Mouse (Mus musculus) midbrain, embryonic 10.5 days (tissue): ENCODE data around the gene Ppp1r21. TPM values are rescaled to one million over a fixed set of nuclear protein-coding genes. Genes with fewer than 3 reads are reported as not detected.
A peak's percentile ranks its signal among the peaks of the same experiment; 100 is the strongest.

Experiments
- DNase-seq: peaks from one replicate; pipeline ENCODE4 v3.0.0-alpha.2; 2017; ENCODE audit warnings: low spot score
- H3K27ac ChIP-seq: fragments of 300-500 bp; sonication (generic); replicated peaks from 2 replicates; pipeline ENCODE4 v1.5.1; 2016; ENCODE audit warnings: mild to moderate bottlenecking
- H3K27me3 ChIP-seq: fragments of 300-500 bp; sonication (generic); 2 replicates; pipeline ENCODE4 v1.6.1; 2016; ENCODE audit warnings: low read depth, mild to moderate bottlenecking; ENCODE audit not compliant: poor library complexity, severe bottlenecking
- H3K36me3 ChIP-seq: fragments of 300-500 bp; sonication (generic); 2 replicates; pipeline ENCODE4 v1.6.1; 2016; ENCODE audit warnings: mild to moderate bottlenecking, moderate library complexity
- H3K4me1 ChIP-seq: fragments of 300-500 bp; sonication (generic); 2 replicates; pipeline ENCODE4 v1.6.1; 2016
- H3K4me3 ChIP-seq: fragments of 300-500 bp; sonication (generic); 2 replicates; pipeline ENCODE4 v1.5.1; 2016; ENCODE audit warnings: mild to moderate bottlenecking, moderate library complexity
- H3K9me3 ChIP-seq: fragments of 300-500 bp; sonication (generic); replicated peaks from 2 replicates; pipeline ENCODE4 v1.6.1; 2016; ENCODE audit warnings: mild to moderate bottlenecking
- WGBS: fragments of 180-500 bp; shearing (Covaris S2); methylation state at CpG from one replicate; pipeline ENCODE4 v1.1.7; 2016; 5-methylcytosine and 5-hydroxymethylcytosine counted together
- polyA plus RNA-seq: library from polyadenylated mRNA; unstranded; fragments of >200 nt; fragmentation: Nextera tagmentation; extraction: Ambion mirVana; gene quantifications from 2 replicates; pipeline ENCODE4 v1.2.1, GENCODE M21; 2016

Ppp1r21 gene
- polyA plus RNA-seq, 1 experiment from 2014 or later: 17.8 TPM

DNA sequence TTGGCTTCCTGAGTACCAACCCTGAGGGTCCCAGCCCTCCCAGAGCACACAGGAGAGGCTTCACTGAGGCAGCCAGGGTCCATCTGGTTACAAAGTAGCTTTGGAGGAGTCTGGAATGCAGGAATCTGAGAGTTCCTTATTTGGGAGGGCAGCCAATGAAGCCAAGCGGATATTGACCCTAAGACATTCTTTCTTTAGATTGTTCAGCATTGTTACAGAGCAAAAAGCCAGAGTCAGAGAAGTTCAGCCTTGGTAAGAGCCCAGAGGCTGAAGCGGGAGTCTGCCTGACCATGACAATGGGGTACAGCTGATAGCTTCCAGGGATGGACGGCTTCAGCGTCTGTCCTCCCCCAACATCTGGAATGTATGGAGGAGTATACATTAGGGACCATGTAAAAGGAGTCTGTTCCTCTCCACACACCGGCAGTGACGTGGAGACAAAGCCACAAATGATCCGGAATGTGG, 96.5 kb downstream of the Ppp1r21 start:
- H3K36me3 ChIP-seq: 0 out of 2 replicates have a peak, but pooled peaks cover 3% of the 10 kb centered on the region
- peak; percentile 20 for DNase-seq
- H3K9me3 ChIP-seq: no peaks in the 10 kb centered on the region
- H3K4me1 ChIP-seq: peaks cover 49% of the 10 kb centered on the region
- H3K27me3 ChIP-seq: no peaks in the 10 kb centered on the region
- WGBS: 43% methylated on average over 7 of the region's 7 CpGs
- peak overlapping the region; percentile 64 for H3K27ac ChIP-seq
- H3K4me3 ChIP-seq: no peak overlapping the region

DNA sequence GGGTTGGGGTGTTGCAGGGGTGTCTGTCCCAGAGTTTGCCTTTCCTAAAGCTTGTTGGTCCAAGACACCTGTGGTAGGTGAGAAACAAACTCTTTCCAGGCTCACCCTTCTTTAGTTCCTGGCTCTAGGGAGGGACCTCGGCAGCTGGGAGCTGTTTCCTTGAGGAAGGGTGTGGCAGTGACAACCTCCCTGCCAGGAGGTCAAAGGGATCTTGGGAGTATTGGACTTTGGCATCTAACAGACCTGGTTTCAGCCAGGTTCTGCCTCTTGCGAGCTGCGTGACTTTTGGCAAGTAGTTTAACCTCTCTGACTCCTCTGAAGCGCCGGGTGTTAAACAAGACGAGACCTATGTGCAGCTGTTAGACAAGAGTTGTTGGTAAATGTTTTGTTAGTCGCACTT, 97.2 kb downstream of the Ppp1r21 start:
- Histone ChIP-seq H3K27me3 (no peaks in the 10 kb centered on the region), H3K4me1 (peaks cover 57% of the 10 kb centered on the region), H3K27ac (peak overlapping the region; percentile 64; the same call in 1 of the 2 replicates), H3K4me3 (no peak overlapping the region), H3K9me3 (no peaks in the 10 kb centered on the region), H3K36me3 (0 out of 2 replicates have a peak, but pooled peaks cover 2% of the 10 kb centered on the region)
- no peak for DNase-seq
- WGBS: 84% methylated on average over 7 of the region's 7 CpGs

DNA sequence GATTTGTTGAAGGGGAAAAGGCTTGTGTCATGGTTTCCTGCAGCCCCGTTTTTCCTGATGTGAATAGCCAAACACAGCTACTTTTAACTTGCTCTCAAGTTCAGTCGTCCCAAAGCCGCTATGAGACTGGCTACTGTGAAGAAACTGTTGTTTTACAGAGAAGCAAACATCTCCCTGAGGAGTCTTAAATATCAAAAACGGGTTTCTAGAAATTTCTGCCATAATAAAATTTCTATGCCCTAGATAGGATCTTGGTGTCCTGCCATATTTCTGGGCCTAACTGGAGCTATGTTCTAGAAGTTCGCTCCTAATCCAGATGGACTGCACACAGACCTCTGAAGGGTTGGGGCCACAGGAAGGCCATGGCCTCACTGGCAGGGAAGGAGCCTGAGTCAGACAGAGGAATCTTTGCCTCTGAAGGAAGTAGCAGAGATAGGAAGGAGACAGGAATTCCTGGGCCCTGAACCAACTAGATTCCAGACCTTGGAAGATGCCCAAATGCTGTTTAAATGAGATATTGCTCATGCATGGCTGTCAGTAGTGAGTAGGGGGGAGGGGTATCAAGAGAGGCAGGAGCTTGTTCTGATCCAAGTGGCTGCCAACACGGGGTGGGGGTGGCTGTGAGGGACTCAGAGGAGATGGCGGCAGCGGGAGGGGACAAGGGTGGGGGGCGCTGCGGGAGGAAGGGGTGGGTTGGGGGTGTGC, 98.9 kb downstream of the Ppp1r21 start:
- H3K4me3 ChIP-seq: no peak overlapping the region
- no peaks in the 10 kb centered on the region for H3K27me3 ChIP-seq
- 0 out of 2 replicates have a peak, but pooled peaks cover under 1% of the 10 kb centered on the region for H3K36me3 ChIP-seq
- no peaks in the 10 kb centered on the region for H3K9me3 ChIP-seq
- peaks cover 60% of the 10 kb centered on the region for H3K4me1 ChIP-seq
- DNase-seq: no peak
- peak overlapping the region; percentile 88 for H3K27ac ChIP-seq
- 54% methylated on average over 10 of the region's 10 CpGs for WGBS

DNA sequence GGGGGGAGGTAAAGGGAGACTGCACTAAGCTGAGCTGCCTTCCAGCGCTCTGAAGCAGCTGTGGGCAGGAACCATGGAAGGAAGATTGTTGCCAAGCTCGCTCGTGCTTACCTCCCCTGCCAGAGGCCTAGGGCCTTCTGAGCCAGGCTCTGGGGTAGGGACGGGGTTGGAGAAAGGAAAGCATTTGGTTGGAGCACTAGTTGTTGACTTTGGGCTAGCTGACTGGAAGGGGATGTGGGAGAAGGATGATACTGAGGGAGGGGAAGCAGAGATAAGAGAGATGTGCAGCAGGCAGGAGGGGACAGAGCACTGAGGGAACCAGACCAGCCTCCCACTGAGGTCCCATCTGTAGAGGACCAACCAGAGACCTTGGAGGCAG, 99.5 kb downstream of the Ppp1r21 start:
- H3K27ac ChIP-seq: peak overlapping the region; percentile 88
- no peak for DNase-seq
- WGBS: 28% methylated on average over 4 of the region's 4 CpGs
- H3K9me3 ChIP-seq: no peaks in the 10 kb centered on the region
- no peaks in the 10 kb centered on the region for H3K36me3 ChIP-seq
- H3K27me3 ChIP-seq: no peaks in the 10 kb centered on the region
- no peak overlapping the region for H3K4me3 ChIP-seq
- H3K4me1 ChIP-seq: peaks cover 60% of the 10 kb centered on the region

DNA sequence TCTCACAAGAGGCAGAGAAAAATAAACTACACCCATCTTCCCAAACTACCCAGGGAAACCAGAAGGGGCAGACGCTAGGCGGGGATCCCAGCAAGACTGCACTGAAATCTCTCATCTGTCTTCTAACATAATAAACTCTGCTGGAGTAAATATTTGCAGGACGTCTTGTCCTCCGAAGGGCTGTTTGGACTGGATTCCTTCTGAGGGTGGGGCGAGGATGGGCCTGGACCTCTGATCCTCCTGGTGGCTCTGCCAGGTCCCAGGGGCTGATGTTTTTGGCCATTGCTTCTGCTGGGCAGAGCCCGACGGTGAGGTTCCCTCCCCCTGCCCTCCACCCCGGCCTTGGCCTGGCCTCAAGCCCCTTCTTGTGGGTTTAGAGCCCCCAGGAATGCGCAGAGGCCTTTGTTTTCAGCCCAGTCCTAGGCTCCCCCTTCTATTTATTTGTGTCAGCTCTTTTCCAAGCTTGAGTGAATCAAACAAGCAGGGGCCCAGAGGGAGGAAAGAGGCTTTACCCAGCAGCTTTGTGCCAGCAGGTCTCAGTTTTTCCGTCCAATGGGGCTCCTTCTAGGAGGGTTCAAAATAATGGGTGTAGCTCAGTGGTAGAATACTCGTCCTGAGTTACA, 100.1 kb downstream of the Ppp1r21 start:
- Histone ChIP-seq H3K27ac (peak overlapping the region; percentile 88), H3K9me3 (no peaks in the 10 kb centered on the region), H3K4me1 (peaks cover 62% of the 10 kb centered on the region), H3K27me3 (no peaks in the 10 kb centered on the region), H3K4me3 (0 out of 2 replicates have a peak overlapping the region, but pooled peaks have one; percentile 16), H3K36me3 (no peaks in the 10 kb centered on the region)
- 9% methylated on average over 11 of the region's 11 CpGs for WGBS
- peak; percentile 56 for DNase-seq

DNA sequence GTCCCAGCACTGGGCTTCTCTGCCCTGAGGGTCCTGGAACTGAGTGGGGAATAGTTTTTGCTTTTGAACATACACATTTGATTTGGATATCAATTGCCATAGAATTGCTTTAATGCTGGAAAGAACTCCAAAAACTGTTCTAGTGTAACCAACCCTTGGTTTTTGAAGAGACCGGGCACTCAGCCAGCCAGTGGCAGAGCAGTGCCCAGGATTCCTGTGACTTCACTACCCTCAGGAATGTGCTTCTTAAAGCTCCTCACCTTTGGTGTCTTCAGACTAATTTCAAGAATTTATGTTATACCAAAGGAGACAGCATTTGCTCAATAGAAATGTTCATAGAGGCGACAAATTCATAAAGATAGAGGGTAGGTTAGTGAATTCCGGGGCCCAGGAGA, 100.6 kb downstream of the Ppp1r21 start:
- no peak for DNase-seq
- 70% methylated on average over 3 of the region's 3 CpGs for WGBS
- Histone ChIP-seq H3K27ac (peak overlapping the region; percentile 88), H3K4me3 (no peak overlapping the region), H3K27me3 (no peaks in the 10 kb centered on the region), H3K36me3 (peaks cover 5% of the 10 kb centered on the region; the same call in 1 of the 2 replicates), H3K4me1 (peaks cover 63% of the 10 kb centered on the region), H3K9me3 (no peaks in the 10 kb centered on the region)

DNA sequence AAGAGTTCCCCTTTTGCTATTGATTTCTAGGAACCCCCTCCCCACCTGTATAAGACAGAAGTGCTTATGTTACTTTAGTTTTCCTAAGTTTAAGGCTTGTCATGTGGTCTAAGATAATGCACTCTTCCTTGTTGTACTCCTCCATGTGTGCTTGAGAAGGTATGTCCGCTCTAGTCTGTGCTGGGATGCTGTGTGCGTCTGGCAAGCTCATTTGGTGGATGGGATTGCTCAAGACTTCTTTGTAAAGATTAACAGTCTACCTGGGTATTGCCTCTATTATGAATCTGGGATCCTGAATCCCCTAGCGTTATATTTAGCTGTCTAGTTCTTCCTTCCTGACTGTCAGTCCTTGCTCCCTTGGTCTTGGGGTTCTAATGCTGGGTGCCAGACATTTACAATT, 102.7 kb downstream of the Ppp1r21 start:
- H3K36me3 ChIP-seq: peaks cover 16% of the 10 kb centered on the region
- peaks cover 57% of the 10 kb centered on the region for H3K4me1 ChIP-seq
- no peak overlapping the region for H3K27ac ChIP-seq
- H3K9me3 ChIP-seq: no peaks in the 10 kb centered on the region
- no peak overlapping the region for H3K4me3 ChIP-seq
- no peaks in the 10 kb centered on the region for H3K27me3 ChIP-seq
- no peak for DNase-seq
- 94% methylated on average over 3 of the region's 3 CpGs for WGBS

DNA sequence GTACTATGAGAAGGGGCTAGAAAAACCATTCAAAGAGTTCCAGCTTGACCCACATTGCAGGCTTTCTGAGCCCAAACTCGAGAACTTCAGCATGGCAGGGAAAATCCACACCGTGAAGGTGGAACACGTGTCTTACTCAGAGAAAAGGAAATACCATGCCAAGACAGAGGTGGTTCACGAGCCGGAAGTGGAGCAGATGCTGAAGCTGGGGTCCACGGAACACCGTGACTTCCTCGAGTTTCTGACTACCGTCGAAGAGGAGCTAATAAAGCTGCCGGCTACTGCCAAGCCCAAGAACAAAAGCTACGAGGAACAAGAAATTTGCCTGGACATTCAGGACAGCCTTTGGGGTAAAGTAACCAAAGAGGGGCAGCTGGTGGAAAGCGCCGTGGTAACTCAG, 106.2 kb downstream of the Ppp1r21 start:
- Histone ChIP-seq H3K4me1 (peaks cover 31% of the 10 kb centered on the region), H3K27me3 (0 out of 2 replicates have a peak, but pooled peaks cover 3% of the 10 kb centered on the region), H3K4me3 (no peak overlapping the region), H3K36me3 (peaks cover 16% of the 10 kb centered on the region), H3K27ac (0 out of 2 replicates have a peak overlapping the region, but pooled peaks have one; percentile 7), H3K9me3 (no peaks in the 10 kb centered on the region)
- no peak for DNase-seq
- 88% methylated on average over 14 of the region's 14 CpGs for WGBS

DNA sequence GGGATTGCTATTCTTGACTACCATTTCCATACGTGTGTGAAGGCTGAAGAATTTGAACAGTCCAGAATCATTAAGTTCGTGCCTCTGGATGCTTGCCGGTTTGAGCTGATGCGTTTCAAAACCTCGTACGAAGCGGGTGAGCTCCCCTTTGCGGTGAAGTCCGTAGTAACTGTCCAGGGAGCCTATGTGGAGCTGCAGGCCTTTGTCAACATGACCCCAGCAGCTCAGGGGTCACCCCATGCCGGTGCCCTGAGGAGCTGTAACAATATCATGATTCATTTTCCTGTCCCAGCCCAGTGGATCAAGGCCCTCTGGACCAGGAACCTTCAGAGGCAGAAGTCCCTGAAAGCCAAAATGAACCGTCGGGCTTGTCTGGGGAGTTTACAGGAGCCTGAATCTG, 106.7 kb downstream of the Ppp1r21 start:
- Histone ChIP-seq H3K4me3 (no peak overlapping the region), H3K4me1 (peaks cover 26% of the 10 kb centered on the region), H3K27ac (0 out of 2 replicates have a peak overlapping the region, but pooled peaks have one; percentile 35), H3K9me3 (no peaks in the 10 kb centered on the region), H3K36me3 (peaks cover 16% of the 10 kb centered on the region), H3K27me3 (0 out of 2 replicates have a peak, but pooled peaks cover 3% of the 10 kb centered on the region)
- DNase-seq: peak; percentile 36
- WGBS: 56% methylated on average over 12 of the region's 12 CpGs

Other genes with a start within 250 kb of the Ppp1r21 start
- 12.3 and 12.5 TPM in 2 replicates for gene Foxn2, start 89.4 kb upstream of the Ppp1r21 start, polyA plus RNA-seq
- gene Ston1, start 67.6 kb downstream of the Ppp1r21 start, polyA plus RNA-seq: 1.5 and 1.7 TPM in 2 replicates
- 0.19 TPM in 1 of 2 replicates, not detected in the other for gene Gtf2a1l, start 138.5 kb downstream of the Ppp1r21 start, polyA plus RNA-seq